Mouse (Mus musculus) liver, adult 2 months (tissue): Measurements from ENCODE around the gene Tex14.

Source experiments
- CTCF ChIP-seq: fragments of 200-500 bp; IDR thresholded peaks from 2 replicates; pipeline ENCODE4 v1.5.1; 2011; ENCODE audit warnings: low read depth, low read length, control low read depth
- POLR2A ChIP-seq: fragments of 200-500 bp; IDR thresholded peaks from 2 replicates; pipeline ENCODE4 v1.6.1; 2011; ENCODE audit warnings: low read length, control low read depth; ENCODE audit not compliant: insufficient read depth; ENCODE audit errors: extremely low read depth

DNA sequence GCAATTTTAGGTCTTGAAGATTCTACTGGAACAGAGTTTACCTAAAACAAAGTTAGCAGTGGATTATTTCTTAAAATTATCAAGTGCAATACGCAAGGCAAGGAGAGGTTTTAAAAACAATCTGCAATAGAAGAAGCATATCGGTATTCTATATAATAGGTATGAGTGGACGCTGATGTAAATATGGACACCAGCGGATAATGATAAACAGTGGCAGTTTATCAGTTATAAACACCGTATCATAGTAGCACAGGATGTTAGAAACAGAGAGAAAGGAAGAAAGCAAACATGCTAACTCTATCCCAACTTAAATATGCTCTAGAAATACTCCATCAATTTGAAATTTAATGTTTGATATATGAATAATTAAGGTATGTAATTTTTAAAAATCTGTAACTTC, 39.7 kb upstream of the Tex14 start:
- TF ChIP-seq POLR2A (no peak), CTCF (no peak)
